Mouse (Mus musculus): ENCODE data around the gene Adam1a. TPM values are rescaled to one million over a fixed set of nuclear protein-coding genes. Genes with fewer than 3 reads are reported as not detected.

Adam1a gene
- polyA plus RNA-seq (2014; fragmentation: Illumina TruSeq; extraction: RNeasy Lipid Tissue Mini Kit (QIAGEN cat#74804)) = 2.5 TPM

GRCm38 (mm10) chr5:121544910-121545792 lies at the start of gene Adam1a, which contains the start of gene Gm42878:
TSS of gene Adam1a (minus strand) at chr5:121545482.
TSS of gene Gm42878 (minus strand) at chr5:121545482.

GRCm38 (mm10) chr5:121593451-121594401 lies 48.4 kb upstream of the Adam1a start, which contains the start of gene Aldh2:
TSS of gene Aldh2 (minus strand) at chr5:121593824.

GRCm38 (mm10) chr5:121545793-121546529 lies 679 bp upstream of the Adam1a start, which contains the start of gene Mapkapk5:
TSS of gene Mapkapk5 (minus strand) at chr5:121545905.

GRCm38 (mm10) chr5:121503231-121503630 lies 42.1 kb downstream of the Adam1a start, which contains the start of gene Adam1b:
TSS of gene Adam1b (minus strand) at chr5:121503435.

Other genes with a start within 250 kb of the Adam1a start
- 12.7 TPM for gene Trafd1, start 159.8 kb downstream of the Adam1a start, polyA plus RNA-seq (2014; fragmentation: Illumina TruSeq; extraction: RNeasy Lipid Tissue Mini Kit (QIAGEN cat#74804))
- 46.7 TPM for gene Naa25, start 147.5 kb downstream of the Adam1a start, polyA plus RNA-seq (2014; fragmentation: Illumina TruSeq; extraction: RNeasy Lipid Tissue Mini Kit (QIAGEN cat#74804))
- not detected for gene Tmem116, start 93.6 kb downstream of the Adam1a start, polyA plus RNA-seq (2014; fragmentation: Illumina TruSeq; extraction: RNeasy Lipid Tissue Mini Kit (QIAGEN cat#74804))
- 10.5 TPM for gene Erp29, start 93.0 kb downstream of the Adam1a start, polyA plus RNA-seq (2014; fragmentation: Illumina TruSeq; extraction: RNeasy Lipid Tissue Mini Kit (QIAGEN cat#74804))
- gene Adam1b, start 42.0 kb downstream of the Adam1a start, polyA plus RNA-seq (2014; fragmentation: Illumina TruSeq; extraction: RNeasy Lipid Tissue Mini Kit (QIAGEN cat#74804)) = not detected
- gene Gm42878, start within 50 bp of the Adam1a start, polyA plus RNA-seq (2014; fragmentation: Illumina TruSeq; extraction: RNeasy Lipid Tissue Mini Kit (QIAGEN cat#74804)) = not detected
- gene Mapkapk5, start 423 bp upstream of the Adam1a start, polyA plus RNA-seq (2014; fragmentation: Illumina TruSeq; extraction: RNeasy Lipid Tissue Mini Kit (QIAGEN cat#74804)) = 36.1 TPM
- gene Aldh2, start 48.3 kb upstream of the Adam1a start, polyA plus RNA-seq (2014; fragmentation: Illumina TruSeq; extraction: RNeasy Lipid Tissue Mini Kit (QIAGEN cat#74804)) = 4.9 TPM
- 3.5 TPM for gene Acad12, start 73.5 kb upstream of the Adam1a start, polyA plus RNA-seq (2014; fragmentation: Illumina TruSeq; extraction: RNeasy Lipid Tissue Mini Kit (QIAGEN cat#74804))
- gene Acad10, start 115.0 kb upstream of the Adam1a start, polyA plus RNA-seq (2014; fragmentation: Illumina TruSeq; extraction: RNeasy Lipid Tissue Mini Kit (QIAGEN cat#74804)) = 0.88 TPM
- gene Brap, start 115.1 kb upstream of the Adam1a start, polyA plus RNA-seq (2014; fragmentation: Illumina TruSeq; extraction: RNeasy Lipid Tissue Mini Kit (QIAGEN cat#74804)) = 29.4 TPM
- 268 TPM for gene Atxn2, start 165.9 kb upstream of the Adam1a start, polyA plus RNA-seq (2014; fragmentation: Illumina TruSeq; extraction: RNeasy Lipid Tissue Mini Kit (QIAGEN cat#74804))

All from ovary, adult 10 weeks (tissue).